Mouse (Mus musculus) liver, adult 2 months (tissue): Measurements from ENCODE around the gene Sec1.

Experiments used
- CTCF ChIP-seq: fragments of 200-500 bp; IDR thresholded peaks from 2 replicates; pipeline ENCODE4 v1.5.1; 2011; ENCODE audit warnings: low read depth, low read length, control low read depth
- POLR2A ChIP-seq: fragments of 200-500 bp; IDR thresholded peaks from 2 replicates; pipeline ENCODE4 v1.6.1; 2011; ENCODE audit warnings: low read length, control low read depth; ENCODE audit not compliant: insufficient read depth; ENCODE audit errors: extremely low read depth

GRCm38 (mm10) chr7:45723781-45724180 lies 29.6 kb upstream of the Sec1 start:
- TF ChIP-seq POLR2A (no peak), CTCF (no peak)
